Mouse (Mus musculus): ENCODE results near the gene Tenm1. TPM values are rescaled to one million over a fixed set of nuclear protein-coding genes. Genes with fewer than 3 reads are reported as not detected.

Gene Tenm1
- total RNA-seq, 2 experiments from 2014 or later: 46.7 to 49.3 TPM

GRCm38 (mm10) chrX:42512567-42512966 lies 916.4 kb downstream of the Tenm1 start:
- Histone ChIP-seq H3K27ac (no peak overlapping the region), H3K4me3 (no peak overlapping the region)
- peak; percentile 22; the same call in 1 of the 2 replicates for TF ChIP-seq CTCF (IDR thresholded peaks at IDR 0.05)
- no peak for DNase-seq (ENCODE audit: extremely low spot score in 1 of 2, low spot score in 2 of 2)
- intact Hi-C loops (cut with DNase I): no loop called here

GRCm38 (mm10) chrX:42511105-42511504 lies 917.8 kb downstream of the Tenm1 start:
- intact Hi-C loops (cut with DNase I): no loop called here
- no peak overlapping the region for H3K27ac ChIP-seq
- no peak for TF ChIP-seq CTCF (IDR thresholded peaks at IDR 0.05)
- no peak overlapping the region for H3K4me3 ChIP-seq
- DNase-seq (ENCODE audit: extremely low spot score in 1 of 2, low spot score in 2 of 2): no peak

GRCm38 (mm10) chrX:42502291-42503043 lies 926.5 kb downstream of the Tenm1 start, which contains the start of gene Sh2d1a:
Sh2d1a (plus strand) TSS chrX:42502453.
- DNase-seq (ENCODE audit: extremely low spot score in 1 of 2, low spot score in 2 of 2): no peak
- intact Hi-C loops (cut with DNase I): no loop called here
- no peak within 1 kb of the TSS for H3K27ac ChIP-seq
- H3K4me3 ChIP-seq: no peak within 1 kb of the TSS
- no peak for TF ChIP-seq CTCF (IDR thresholded peaks at IDR 0.05)

- H3K27ac ChIP-seq: no peak overlapping the region
- no peak overlapping the region for H3K4me3 ChIP-seq
- intact Hi-C loops (cut with DNase I): no loop called here
These were observed 928.4 kb downstream of the Tenm1 start for GRCm38 (mm10) chrX:42500538-42500937.

GRCm38 (mm10) chrX:42490336-42490735 lies 938.6 kb downstream of the Tenm1 start:
- no peak for DNase-seq (ENCODE audit: extremely low spot score in 1 of 2, low spot score in 2 of 2)
- intact Hi-C loops (cut with DNase I): no loop called here
- Histone ChIP-seq H3K4me3 (no peak overlapping the region), H3K27ac (no peak overlapping the region)
- no peak for TF ChIP-seq CTCF (IDR thresholded peaks at IDR 0.05)

More at GRCm38 (mm10) chrX:42500538-42500937, 928.4 kb downstream of the Tenm1 start:
- TF ChIP-seq CTCF (IDR thresholded peaks at IDR 0.05): no peak
- no peak for DNase-seq (ENCODE audit: extremely low spot score in 1 of 2, low spot score in 2 of 2)

- TF ChIP-seq CTCF (IDR thresholded peaks at IDR 0.05): no peak
- no peak for DNase-seq (ENCODE audit: extremely low spot score in 1 of 2, low spot score in 2 of 2)
- intact Hi-C loops (cut with DNase I): loop anchor here (5.0 kb wide), 1 partner anchor 62 kb away; no protein-coding TSS in a partner anchor
- H3K4me3 ChIP-seq: no peak within 1 kb of the TSS
- no peak within 1 kb of the TSS for H3K27ac ChIP-seq
These were observed 939.5 kb downstream of the Tenm1 start, which contains the start of gene Tex13c2 for GRCm38 (mm10) chrX:42489446-42489845. Tex13c2 (plus strand) TSS chrX:42489691.

Other genes starting within 250 kb of the Tenm1 start
- not detected for gene Tex13c1, start 162.0 kb upstream of the Tenm1 start, total RNA-seq (2021)